Mouse (Mus musculus): Measurements from ENCODE around the gene Spata13. TPM values are rescaled to one million over a fixed set of nuclear protein-coding genes. Genes with fewer than 3 reads are reported as not detected.

The Spata13 gene
- total and polyA plus RNA-seq, 2 experiments from 2014 or later = 13.9 to 50.9 TPM

- ATAC-seq (ENCODE audit: insufficient read depth, low read depth) = no peak
- no peaks in the 10 kb centered on the region for H3K36me3 ChIP-seq (replicated peaks; ENCODE audit: control insufficient read depth, insufficient read depth, low read length)
- H3K4me3 ChIP-seq (ENCODE audit: low read depth, low read length) = no peak overlapping the region
- no peaks in the 10 kb centered on the region for H3K4me1 ChIP-seq (ENCODE audit: control insufficient read depth, insufficient read depth)
- H3K27ac ChIP-seq (ENCODE audit: low read depth) = no peak overlapping the region
- no peak for TF ChIP-seq CTCF (IDR thresholded peaks at IDR 0.05; ENCODE audit: low read depth)
- no peak for TF ChIP-seq EP300 (IDR thresholded peaks at IDR 0.05; ENCODE audit: low read depth)
- H3K9me3 ChIP-seq (replicated peaks; ENCODE audit: control insufficient read depth, low read length) = no peaks in the 10 kb centered on the region
- H3K9ac ChIP-seq (replicated peaks; ENCODE audit: low read depth, low read length) = no peak overlapping the region
- no peak for DNase-seq (ENCODE audit: low spot score)
- H3K4me2 ChIP-seq (ENCODE audit: low read depth, low read length) = no peak overlapping the region
- H3K27me3 ChIP-seq (ENCODE audit: control insufficient read depth, insufficient read depth, low read length) = no peaks in the 10 kb centered on the region
- 84% methylated on average over 2 of the region's 2 CpGs for WGBS
These were observed 43.0 kb downstream of the Spata13 start for GRCm38 (mm10) chr14:60676625-60677314.

GRCm38 (mm10) chr14:60682361-60683023 lies 48.7 kb downstream of the Spata13 start:
- peaks cover 14% of the 10 kb centered on the region for H3K4me1 ChIP-seq (ENCODE audit: control insufficient read depth, insufficient read depth)
- TF ChIP-seq CTCF (IDR thresholded peaks at IDR 0.05; ENCODE audit: low read depth) = no peak
- no peak for TF ChIP-seq EP300 (IDR thresholded peaks at IDR 0.05; ENCODE audit: low read depth)
- ATAC-seq (ENCODE audit: insufficient read depth, low read depth) (peak; percentile 82), DNase-seq (ENCODE audit: low spot score) (peak; percentile 60)
- 17% methylated on average over 12 of the region's 12 CpGs for WGBS
- H3K9ac ChIP-seq (replicated peaks; ENCODE audit: low read depth, low read length) = no peak overlapping the region
- H3K27ac ChIP-seq (ENCODE audit: low read depth) = peak overlapping the region; percentile 21
- no peak overlapping the region for H3K4me3 ChIP-seq (ENCODE audit: low read depth, low read length)
- H3K4me2 ChIP-seq (ENCODE audit: low read depth, low read length) = peak overlapping the region; percentile 22; the same call in 1 of the 2 replicates
- no peaks in the 10 kb centered on the region for H3K36me3 ChIP-seq (replicated peaks; ENCODE audit: control insufficient read depth, insufficient read depth, low read length)
- no peaks in the 10 kb centered on the region for H3K9me3 ChIP-seq (replicated peaks; ENCODE audit: control insufficient read depth, low read length)
- no peaks in the 10 kb centered on the region for H3K27me3 ChIP-seq (ENCODE audit: control insufficient read depth, insufficient read depth, low read length)

GRCm38 (mm10) chr14:60683989-60684388 lies 50.2 kb downstream of the Spata13 start:
- H3K4me1 ChIP-seq (ENCODE audit: control insufficient read depth, insufficient read depth) = peaks cover 14% of the 10 kb centered on the region
- no peak overlapping the region for H3K4me2 ChIP-seq (ENCODE audit: low read depth, low read length)
- H3K27me3 ChIP-seq (ENCODE audit: control insufficient read depth, insufficient read depth, low read length) = no peaks in the 10 kb centered on the region
- no peak for TF ChIP-seq EP300 (IDR thresholded peaks at IDR 0.05; ENCODE audit: low read depth)
- TF ChIP-seq CTCF (IDR thresholded peaks at IDR 0.05; ENCODE audit: low read depth) = no peak
- no peaks in the 10 kb centered on the region for H3K9me3 ChIP-seq (replicated peaks; ENCODE audit: control insufficient read depth, low read length)
- 83% methylated on average over 10 of the region's 10 CpGs for WGBS
- no peak overlapping the region for H3K27ac ChIP-seq (ENCODE audit: low read depth)
- no peak overlapping the region for H3K4me3 ChIP-seq (ENCODE audit: low read depth, low read length)
- H3K36me3 ChIP-seq (replicated peaks; ENCODE audit: control insufficient read depth, insufficient read depth, low read length) = no peaks in the 10 kb centered on the region
- no peak for DNase-seq (ENCODE audit: low spot score)
- no peak overlapping the region for H3K9ac ChIP-seq (replicated peaks; ENCODE audit: low read depth, low read length)
- ATAC-seq (ENCODE audit: insufficient read depth, low read depth) = no peak

- peaks cover 14% of the 10 kb centered on the region for H3K4me1 ChIP-seq (ENCODE audit: control insufficient read depth, insufficient read depth)
- TF ChIP-seq CTCF (IDR thresholded peaks at IDR 0.05; ENCODE audit: low read depth) (no peak), EP300 (IDR thresholded peaks at IDR 0.05; ENCODE audit: low read depth) (no peak)
These were observed 52.9 kb downstream of the Spata13 start for GRCm38 (mm10) chr14:60686733-60687132.

GRCm38 (mm10) chr14:60687241-60687640 lies 53.4 kb downstream of the Spata13 start:
- H3K4me1 ChIP-seq (ENCODE audit: control insufficient read depth, insufficient read depth) = peaks cover 9% of the 10 kb centered on the region
- H3K4me2 ChIP-seq (ENCODE audit: low read depth, low read length) = no peak overlapping the region
- TF ChIP-seq CTCF (IDR thresholded peaks at IDR 0.05; ENCODE audit: low read depth) (no peak), EP300 (IDR thresholded peaks at IDR 0.05; ENCODE audit: low read depth) (no peak)
- H3K9ac ChIP-seq (replicated peaks; ENCODE audit: low read depth, low read length) = no peak overlapping the region
- 75% methylated on average over 7 of the region's 7 CpGs for WGBS
- H3K27ac ChIP-seq (ENCODE audit: low read depth) = no peak overlapping the region
- no peak overlapping the region for H3K4me3 ChIP-seq (ENCODE audit: low read depth, low read length)
- no peaks in the 10 kb centered on the region for H3K27me3 ChIP-seq (ENCODE audit: control insufficient read depth, insufficient read depth, low read length)
- no peaks in the 10 kb centered on the region for H3K9me3 ChIP-seq (replicated peaks; ENCODE audit: control insufficient read depth, low read length)
- no peak for ATAC-seq (ENCODE audit: insufficient read depth, low read depth)
- no peaks in the 10 kb centered on the region for H3K36me3 ChIP-seq (replicated peaks; ENCODE audit: control insufficient read depth, insufficient read depth, low read length)
- DNase-seq (ENCODE audit: low spot score) = no peak

More at GRCm38 (mm10) chr14:60686733-60687132, 52.9 kb downstream of the Spata13 start:
- Histone ChIP-seq H3K4me3 (ENCODE audit: low read depth, low read length) (no peak overlapping the region), H3K36me3 (replicated peaks; ENCODE audit: control insufficient read depth, insufficient read depth, low read length) (no peaks in the 10 kb centered on the region), H3K4me2 (ENCODE audit: low read depth, low read length) (no peak overlapping the region), H3K27me3 (ENCODE audit: control insufficient read depth, insufficient read depth, low read length) (no peaks in the 10 kb centered on the region), H3K27ac (ENCODE audit: low read depth) (no peak overlapping the region), H3K9me3 (replicated peaks; ENCODE audit: control insufficient read depth, low read length) (no peaks in the 10 kb centered on the region), H3K9ac (replicated peaks; ENCODE audit: low read depth, low read length) (no peak overlapping the region)
- 84% methylated on average over 11 of the region's 11 CpGs for WGBS
- ATAC-seq (ENCODE audit: insufficient read depth, low read depth) (no peak), DNase-seq (ENCODE audit: low spot score) (no peak)

All from heart, postnatal 0 days (tissue).